Mouse (Mus musculus): ENCODE measurements around the gene Gnai3. TPM values are rescaled to one million over a fixed set of nuclear protein-coding genes. Genes with fewer than 3 reads are reported as not detected.

The Gnai3 gene
- polyA plus RNA-seq, 1 experiment from 2014 or later: 112 TPM

- no peak for TF ChIP-seq EP300 (optimal IDR thresholded peaks at IDR 0.05)
- no peak for TF ChIP-seq CTCF (IDR thresholded peaks at IDR 0.05; ENCODE audit: low read depth)
- Histone ChIP-seq H3K4me3 (ENCODE audit: low read depth, low read length) (no peak overlapping the region), H3K9me3 (ENCODE audit: control insufficient read depth, low read length) (no peaks in the 10 kb centered on the region), H3K4me1 (replicated peaks; ENCODE audit: control insufficient read depth, insufficient read depth) (no peaks in the 10 kb centered on the region), H3K27me3 (ENCODE audit: control insufficient read depth, insufficient read depth, low read length) (no peaks in the 10 kb centered on the region), H3K4me2 (replicated peaks; ENCODE audit: low read depth) (no peak overlapping the region), H3K36me3 (ENCODE audit: control insufficient read depth, insufficient read depth, low read length) (peaks cover 15% of the 10 kb centered on the region), H3K27ac (replicated peaks) (no peak overlapping the region), H3K9ac (ENCODE audit: low read length) (no peak overlapping the region)
- ATAC-seq (ENCODE audit: low FRiP score, low TSS enrichment): no peak
- WGBS: 68% methylated on average over 7 of the region's 7 CpGs
- DNase-seq (ENCODE audit: low spot score): no peak
Observed at GRCm38 (mm10) chr3:108112246-108112645, 33.7 kb downstream of the Gnai3 start.

DNA sequence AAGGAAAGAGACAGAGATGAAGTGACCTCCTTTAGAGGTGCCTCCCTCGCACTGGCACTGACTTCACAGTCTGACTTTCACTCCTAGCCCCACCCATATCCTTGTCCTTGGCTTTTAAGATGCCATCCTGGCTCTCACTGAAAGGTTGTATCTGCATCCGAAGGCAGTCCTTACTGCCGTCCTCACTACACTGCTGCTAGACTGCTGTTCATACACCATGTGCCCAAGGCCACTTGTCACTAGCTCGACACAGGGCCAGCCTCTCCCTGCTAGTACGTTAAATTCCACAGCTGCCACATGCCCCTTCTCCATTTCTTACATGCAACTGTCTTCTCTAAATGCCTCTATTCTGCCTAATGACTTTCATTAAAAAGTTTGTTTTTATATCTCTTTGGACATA, 34.6 kb downstream of the Gnai3 start:
- TF ChIP-seq EP300 (optimal IDR thresholded peaks at IDR 0.05) (no peak), CTCF (IDR thresholded peaks at IDR 0.05; ENCODE audit: low read depth) (no peak)
- H3K27ac ChIP-seq (replicated peaks): no peak overlapping the region
- H3K4me2 ChIP-seq (replicated peaks; ENCODE audit: low read depth): no peak overlapping the region
- no peaks in the 10 kb centered on the region for H3K27me3 ChIP-seq (ENCODE audit: control insufficient read depth, insufficient read depth, low read length)
- H3K4me1 ChIP-seq (replicated peaks; ENCODE audit: control insufficient read depth, insufficient read depth): no peaks in the 10 kb centered on the region
- DNase-seq (ENCODE audit: low spot score): no peak
- 85% methylated on average over 5 of the region's 5 CpGs for WGBS
- no peak for ATAC-seq (ENCODE audit: low FRiP score, low TSS enrichment)
- H3K4me3 ChIP-seq (ENCODE audit: low read depth, low read length): no peak overlapping the region
- no peak overlapping the region for H3K9ac ChIP-seq (ENCODE audit: low read length)
- peaks cover 15% of the 10 kb centered on the region for H3K36me3 ChIP-seq (ENCODE audit: control insufficient read depth, insufficient read depth, low read length)
- H3K9me3 ChIP-seq (ENCODE audit: control insufficient read depth, low read length): no peaks in the 10 kb centered on the region

DNA sequence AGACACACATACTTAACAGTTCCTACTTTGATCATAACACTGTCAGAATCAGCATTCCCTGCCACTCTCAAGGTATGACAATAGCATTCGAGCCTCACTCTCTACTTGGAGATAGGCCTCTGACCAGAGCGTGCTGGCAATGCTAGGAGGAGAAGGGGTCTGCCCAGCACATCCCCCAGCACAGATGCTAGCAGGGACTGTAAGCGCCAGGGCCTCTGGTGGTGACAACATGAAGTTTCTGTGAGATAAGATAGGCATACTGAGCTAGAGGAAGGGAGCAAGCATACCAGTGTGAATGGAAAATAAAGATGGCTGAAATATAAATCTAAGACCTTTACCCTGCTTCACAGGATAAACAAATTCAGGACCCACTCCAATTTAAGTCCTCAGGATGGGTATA, 40.7 kb downstream of the Gnai3 start:
- Histone ChIP-seq H3K4me2 (replicated peaks; ENCODE audit: low read depth) (no peak overlapping the region), H3K27me3 (ENCODE audit: control insufficient read depth, insufficient read depth, low read length) (no peaks in the 10 kb centered on the region), H3K9ac (ENCODE audit: low read length) (no peak overlapping the region), H3K9me3 (ENCODE audit: control insufficient read depth, low read length) (no peaks in the 10 kb centered on the region), H3K27ac (replicated peaks) (no peak overlapping the region), H3K36me3 (ENCODE audit: control insufficient read depth, insufficient read depth, low read length) (peaks cover 4% of the 10 kb centered on the region; the same call in 1 of the 2 replicates), H3K4me3 (ENCODE audit: low read depth, low read length) (no peak overlapping the region), H3K4me1 (replicated peaks; ENCODE audit: control insufficient read depth, insufficient read depth) (no peaks in the 10 kb centered on the region)
- DNase-seq (ENCODE audit: low spot score): no peak
- 80% methylated on average over 3 of the region's 3 CpGs for WGBS
- 0 out of 2 replicates have a peak, but pooled peaks have one; percentile 29 for ATAC-seq (ENCODE audit: low FRiP score, low TSS enrichment)
- no peak for TF ChIP-seq CTCF (IDR thresholded peaks at IDR 0.05; ENCODE audit: low read depth)
- no peak for TF ChIP-seq EP300 (optimal IDR thresholded peaks at IDR 0.05)

DNA sequence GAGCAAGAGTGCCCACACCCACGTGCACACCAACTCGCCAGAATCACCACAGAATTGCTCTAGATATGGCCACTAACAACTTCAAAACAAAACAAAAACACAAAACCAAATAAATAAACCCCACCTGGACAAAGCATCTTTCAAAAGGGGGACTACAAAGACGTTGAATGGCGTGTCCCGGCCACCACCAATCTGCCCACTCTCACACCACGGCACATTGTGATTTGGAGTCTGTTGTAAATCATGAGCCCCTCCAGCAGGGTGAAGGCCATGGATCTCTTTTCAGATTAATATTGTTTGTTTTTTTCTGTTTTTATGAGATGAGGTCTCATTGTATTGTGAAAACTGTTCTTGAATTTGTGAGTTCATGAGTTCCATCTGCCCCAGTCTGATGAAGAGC, 43.9 kb downstream of the Gnai3 start:
- no peaks in the 10 kb centered on the region; the same call in 1 of the 2 replicates for H3K36me3 ChIP-seq (ENCODE audit: control insufficient read depth, insufficient read depth, low read length)
- 83% methylated on average over 6 of the region's 6 CpGs for WGBS
- H3K4me1 ChIP-seq (replicated peaks; ENCODE audit: control insufficient read depth, insufficient read depth): no peaks in the 10 kb centered on the region
- no peak for TF ChIP-seq EP300 (optimal IDR thresholded peaks at IDR 0.05)
- no peak for TF ChIP-seq CTCF (IDR thresholded peaks at IDR 0.05; ENCODE audit: low read depth)
- no peak overlapping the region for H3K9ac ChIP-seq (ENCODE audit: low read length)
- no peak overlapping the region for H3K4me2 ChIP-seq (replicated peaks; ENCODE audit: low read depth)
- H3K27me3 ChIP-seq (ENCODE audit: control insufficient read depth, insufficient read depth, low read length): no peaks in the 10 kb centered on the region
- H3K27ac ChIP-seq (replicated peaks): no peak overlapping the region
- no peaks in the 10 kb centered on the region for H3K9me3 ChIP-seq (ENCODE audit: control insufficient read depth, low read length)
- DNase-seq (ENCODE audit: low spot score) (no peak), ATAC-seq (ENCODE audit: low FRiP score, low TSS enrichment) (no peak)
- no peak overlapping the region for H3K4me3 ChIP-seq (ENCODE audit: low read depth, low read length)

DNA sequence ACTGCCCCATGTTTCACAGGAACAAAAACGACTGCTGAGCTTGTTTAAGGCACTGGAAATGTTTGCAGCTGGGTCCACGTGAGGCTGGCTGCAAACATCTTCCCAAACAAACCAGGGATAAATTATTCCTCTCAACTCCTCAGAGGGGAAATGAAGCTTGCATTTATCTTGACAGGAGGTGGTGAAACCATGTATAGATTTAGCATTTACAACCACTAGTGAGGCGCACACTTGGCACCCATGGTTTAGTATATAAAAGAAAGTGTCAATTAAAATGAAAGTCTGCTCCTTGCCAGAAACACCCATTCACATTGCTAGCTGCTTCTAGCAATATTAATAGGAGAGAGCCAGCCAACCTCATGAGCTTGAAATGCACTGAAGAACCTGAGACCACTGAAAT, 44.4 kb downstream of the Gnai3 start:
- no peaks in the 10 kb centered on the region for H3K27me3 ChIP-seq (ENCODE audit: control insufficient read depth, insufficient read depth, low read length)
- H3K4me2 ChIP-seq (replicated peaks; ENCODE audit: low read depth): no peak overlapping the region
- TF ChIP-seq EP300 (optimal IDR thresholded peaks at IDR 0.05): no peak
- TF ChIP-seq CTCF (IDR thresholded peaks at IDR 0.05; ENCODE audit: low read depth): no peak
- WGBS: 46% methylated on average over 3 of the region's 3 CpGs
- H3K9ac ChIP-seq (ENCODE audit: low read length): no peak overlapping the region
- H3K27ac ChIP-seq (replicated peaks): no peak overlapping the region
- H3K4me3 ChIP-seq (ENCODE audit: low read depth, low read length): no peak overlapping the region
- H3K9me3 ChIP-seq (ENCODE audit: control insufficient read depth, low read length): no peaks in the 10 kb centered on the region
- DNase-seq (ENCODE audit: low spot score): no peak
- ATAC-seq (ENCODE audit: low FRiP score, low TSS enrichment): no peak
- no peaks in the 10 kb centered on the region; the same call in 1 of the 2 replicates for H3K36me3 ChIP-seq (ENCODE audit: control insufficient read depth, insufficient read depth, low read length)
- H3K4me1 ChIP-seq (replicated peaks; ENCODE audit: control insufficient read depth, insufficient read depth): no peaks in the 10 kb centered on the region

DNA sequence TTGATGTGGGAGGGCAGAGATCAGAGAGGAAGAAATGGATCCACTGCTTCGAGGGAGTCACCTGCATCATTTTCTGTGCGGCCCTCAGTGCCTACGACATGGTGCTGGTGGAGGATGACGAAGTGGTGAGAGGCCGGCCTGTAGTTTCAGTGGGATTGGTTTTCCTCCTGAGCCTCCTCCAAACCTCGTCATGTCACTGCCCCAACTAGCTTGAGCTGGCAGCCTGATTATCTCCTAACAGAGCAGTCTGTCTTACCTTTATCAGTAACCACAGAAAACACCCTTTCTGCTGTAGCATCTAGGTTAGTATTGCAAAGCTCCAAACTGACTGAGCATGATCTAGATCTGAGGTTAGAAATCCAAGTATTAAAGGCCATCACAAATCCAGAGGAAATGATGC, 47.6 kb downstream of the Gnai3 start:
- H3K4me1 ChIP-seq (replicated peaks; ENCODE audit: control insufficient read depth, insufficient read depth): no peaks in the 10 kb centered on the region
- TF ChIP-seq CTCF (IDR thresholded peaks at IDR 0.05; ENCODE audit: low read depth): no peak
- no peak for TF ChIP-seq EP300 (optimal IDR thresholded peaks at IDR 0.05)
- no peak overlapping the region for H3K27ac ChIP-seq (replicated peaks)
- WGBS: 72% methylated on average over 6 of the region's 6 CpGs
- DNase-seq (ENCODE audit: low spot score): no peak
- H3K36me3 ChIP-seq (ENCODE audit: control insufficient read depth, insufficient read depth, low read length): no peaks in the 10 kb centered on the region
- H3K9me3 ChIP-seq (ENCODE audit: control insufficient read depth, low read length): no peaks in the 10 kb centered on the region
- H3K4me2 ChIP-seq (replicated peaks; ENCODE audit: low read depth): no peak overlapping the region
- H3K27me3 ChIP-seq (ENCODE audit: control insufficient read depth, insufficient read depth, low read length): no peaks in the 10 kb centered on the region
- ATAC-seq (ENCODE audit: low FRiP score, low TSS enrichment): no peak
- H3K9ac ChIP-seq (ENCODE audit: low read length): no peak overlapping the region
- no peak overlapping the region for H3K4me3 ChIP-seq (ENCODE audit: low read depth, low read length)
